Mouse (Mus musculus): ENCODE data around the gene Olfr594.
"Not testable (repeated sequence)": the region's sequence is repeated elsewhere in the genome, so short reads cannot be mapped to it uniquely, and the experiment has no call there.

Gene Olfr594

GRCm38 (mm10) chr7:103216696-103217095 is at the start of gene Olfr594:
Olfr594 (plus strand) TSS chr7:103216996.
- DNase-seq (ENCODE audit: low read depth, low spot score), result no peak

- no peak for DNase-seq (ENCODE audit: low read depth, low spot score)
These were observed 47.1 kb upstream of the Olfr594 start for GRCm38 (mm10) chr7:103169697-103170096.

GRCm38 (mm10) chr7:103178240-103178639 is 38.6 kb upstream of the Olfr594 start, which contains the start of gene Olfr591:
Olfr591 (minus strand) TSS chr7:103178340.
- DNase-seq (ENCODE audit: low read depth, low spot score), result no peak

- DNase-seq (ENCODE audit: low read depth, low spot score), result not testable (repeated sequence)
These were observed 32.3 kb upstream of the Olfr594 start, which contains the start of gene Olfr592 for GRCm38 (mm10) chr7:103184503-103184902. Olfr592 (plus strand) TSS chr7:103184803.

- DNase-seq (ENCODE audit: low read depth, low spot score), result no peak
These were observed 5.2 kb upstream of the Olfr594 start, which contains the start of gene Olfr593 for GRCm38 (mm10) chr7:103211562-103211961. Olfr593 (plus strand) TSS chr7:103211862.

GRCm38 (mm10) chr7:103212050-103212449 is 4.7 kb upstream of the Olfr594 start:
- not testable (repeated sequence) for DNase-seq (ENCODE audit: low read depth, low spot score)

- DNase-seq (ENCODE audit: low read depth, low spot score), result not testable (repeated sequence)
These were observed 35.6 kb downstream of the Olfr594 start, which contains the start of gene Usp17ld for GRCm38 (mm10) chr7:103252405-103252804. Usp17ld (minus strand) TSS chr7:103252505.

Data from brain, embryonic 18.5 days (tissue).